Mouse (Mus musculus) intestine, postnatal 0 days (tissue): ENCODE data around the gene Col6a4. TPM values are rescaled to one million over a fixed set of nuclear protein-coding genes. Genes with fewer than 3 reads are reported as not detected.

Experiments used
- ATAC-seq: fragments of 200-750 bp; cut with Nextera tagmentation; 2 replicates; pipeline ENCODE4 v1.8.0; 2017; ENCODE audit warnings: mild to moderate bottlenecking, moderate TSS enrichment, moderate library complexity
- H3K27ac ChIP-seq: fragments of 300-500 bp; sonication (generic); 2 replicates; pipeline ENCODE4 v1.5.1; 2014; ENCODE audit warnings: mild to moderate bottlenecking, low read depth, low read length, moderate library complexity
- H3K27me3 ChIP-seq: fragments of 300-500 bp; sonication (generic); replicated peaks from 2 replicates; pipeline ENCODE4 v1.6.1; 2014; ENCODE audit warnings: low read length, mixed read lengths; ENCODE audit not compliant: control insufficient read depth, insufficient read depth
- H3K36me3 ChIP-seq: fragments of 300-500 bp; sonication (generic); 2 replicates; pipeline ENCODE4 v1.6.1; 2014; ENCODE audit warnings: mild to moderate bottlenecking, moderate library complexity; ENCODE audit not compliant: control insufficient read depth, insufficient read depth
- H3K4me1 ChIP-seq: fragments of 300-500 bp; sonication (generic); replicated peaks from 2 replicates; pipeline ENCODE4 v1.6.1; 2014; ENCODE audit warnings: antibody characterized with exemption, low read length, mixed read lengths; ENCODE audit not compliant: control insufficient read depth, insufficient read depth
- H3K4me2 ChIP-seq: fragments of 300-500 bp; sonication (generic); replicated peaks from 2 replicates; pipeline ENCODE4 v1.6.1; 2014; ENCODE audit warnings: low read depth, mild to moderate bottlenecking, moderate library complexity
- H3K4me3 ChIP-seq: fragments of 300-500 bp; sonication (generic); 2 replicates; pipeline ENCODE4 v1.5.1; 2014; ENCODE audit warnings: low read depth, low read length
- H3K9ac ChIP-seq: fragments of 300-500 bp; sonication (generic); 2 replicates; pipeline ENCODE4 v1.6.1; 2014; ENCODE audit warnings: mild to moderate bottlenecking, low read depth, low read length
- H3K9me3 ChIP-seq: fragments of 300-500 bp; sonication (generic); 2 replicates; pipeline ENCODE4 v1.6.1; 2016; ENCODE audit warnings: mixed run types; ENCODE audit not compliant: control insufficient read depth
- CTCF ChIP-seq: sonication (generic); IDR thresholded peaks from 2 replicates; pipeline ENCODE4 v1.5.1; 2016; ENCODE audit warnings: low read depth, mild to moderate bottlenecking, control low read depth, antibody characterized with exemption, moderate library complexity
- WGBS: fragments of 180-500 bp; shearing (Covaris S2); extraction: QIAGEN DNeasy Blood & Tissue Kit; methylation state at CpG from one replicate; pipeline ENCODE4 v1.1.7; 2014; 5-methylcytosine and 5-hydroxymethylcytosine counted together
- polyA plus RNA-seq: library from polyadenylated mRNA; unstranded; fragments of >200 nt; fragmentation: Nextera tagmentation; extraction: Ambion mirVana; gene quantifications from 2 replicates; pipeline ENCODE4 v1.2.1, GENCODE M21; 2015

Gene Col6a4
- polyA plus RNA-seq, 1 experiment from 2014 or later: 39.8 TPM

- Histone ChIP-seq H3K4me2 (no peak overlapping the region), H3K9me3 (no peaks in the 10 kb centered on the region), H3K4me3 (no peak overlapping the region), H3K36me3 (no peaks in the 10 kb centered on the region), H3K9ac (no peak overlapping the region), H3K4me1 (no peaks in the 10 kb centered on the region), H3K27ac (no peak overlapping the region), H3K27me3 (no peaks in the 10 kb centered on the region)
- 64% methylated on average over 9 of the region's 9 CpGs for WGBS
- ATAC-seq: no peak
- no peak for TF ChIP-seq CTCF
These were observed 9.7 kb upstream of the Col6a4 start for GRCm38 (mm10) chr9:106106241-106106640.

- no peak overlapping the region for H3K4me3 ChIP-seq
- H3K27ac ChIP-seq: no peak overlapping the region
- no peaks in the 10 kb centered on the region for H3K4me1 ChIP-seq
- 87% methylated on average over 7 of the region's 7 CpGs for WGBS
- TF ChIP-seq CTCF: no peak
- ATAC-seq: no peak
- no peaks in the 10 kb centered on the region for H3K9me3 ChIP-seq
- H3K27me3 ChIP-seq: no peaks in the 10 kb centered on the region
- no peak overlapping the region for H3K9ac ChIP-seq
- H3K4me2 ChIP-seq: no peak overlapping the region
- no peaks in the 10 kb centered on the region for H3K36me3 ChIP-seq
These were observed 7.8 kb upstream of the Col6a4 start for GRCm38 (mm10) chr9:106104401-106104800.

GRCm38 (mm10) chr9:106101166-106101565, 4.6 kb upstream of the Col6a4 start:
- Histone ChIP-seq H3K9me3 (no peaks in the 10 kb centered on the region), H3K36me3 (no peaks in the 10 kb centered on the region), H3K9ac (no peak overlapping the region), H3K27me3 (no peaks in the 10 kb centered on the region), H3K27ac (no peak overlapping the region), H3K4me1 (no peaks in the 10 kb centered on the region), H3K4me3 (no peak overlapping the region), H3K4me2 (no peak overlapping the region)
- 66% methylated on average over 5 of the region's 5 CpGs for WGBS
- no peak for ATAC-seq
- TF ChIP-seq CTCF: no peak

GRCm38 (mm10) chr9:106100262-106100661, 3.7 kb upstream of the Col6a4 start:
- H3K4me2 ChIP-seq: no peak overlapping the region
- H3K27ac ChIP-seq: no peak overlapping the region
- no peak overlapping the region for H3K9ac ChIP-seq
- no peak for ATAC-seq
- no peaks in the 10 kb centered on the region for H3K9me3 ChIP-seq
- no peak for TF ChIP-seq CTCF
- no peak overlapping the region for H3K4me3 ChIP-seq
- WGBS: 55% methylated on average over 9 of the region's 9 CpGs
- H3K27me3 ChIP-seq: no peaks in the 10 kb centered on the region
- H3K36me3 ChIP-seq: no peaks in the 10 kb centered on the region
- no peaks in the 10 kb centered on the region for H3K4me1 ChIP-seq

- Histone ChIP-seq H3K4me2 (no peak overlapping the region), H3K4me3 (no peak overlapping the region), H3K27me3 (no peaks in the 10 kb centered on the region), H3K9me3 (no peaks in the 10 kb centered on the region), H3K4me1 (no peaks in the 10 kb centered on the region), H3K27ac (no peak overlapping the region), H3K9ac (no peak overlapping the region), H3K36me3 (no peaks in the 10 kb centered on the region)
- no peak for ATAC-seq
- WGBS: 72% methylated on average over 22 of the region's 22 CpGs
- TF ChIP-seq CTCF: no peak
These were observed 2.9 kb upstream of the Col6a4 start for GRCm38 (mm10) chr9:106099379-106100021.

GRCm38 (mm10) chr9:106081528-106081927, 15.1 kb downstream of the Col6a4 start:
- H3K27me3 ChIP-seq: no peaks in the 10 kb centered on the region
- no peak for ATAC-seq
- no peaks in the 10 kb centered on the region for H3K9me3 ChIP-seq
- no peaks in the 10 kb centered on the region for H3K4me1 ChIP-seq
- no peaks in the 10 kb centered on the region for H3K36me3 ChIP-seq
- H3K4me2 ChIP-seq: no peak overlapping the region
- no peak overlapping the region for H3K9ac ChIP-seq
- H3K4me3 ChIP-seq: no peak overlapping the region
- H3K27ac ChIP-seq: no peak overlapping the region
- no peak for TF ChIP-seq CTCF
- 73% methylated on average over 5 of the region's 5 CpGs for WGBS
